Mouse (Mus musculus) cerebellum, postnatal 25 days (tissue): Measurements from ENCODE around the gene Pank3.
A peak's percentile ranks its signal among the peaks of the same experiment; 100 is the strongest.

Source experiments
- DNase-seq, 2 experiments: peaks; one replicate each; pipeline ENCODE4 v3.0.0; 2021; ENCODE audit warnings: mixed read lengths in 2 of 2

Pank3 gene

GRCm38 (mm10) chr11:35769188-35769745 is at the start of gene Pank3:
TSS of gene Pank3 (plus strand) at chr11:35769484.
- DNase-seq: peak; percentile 95 to 98

DNA sequence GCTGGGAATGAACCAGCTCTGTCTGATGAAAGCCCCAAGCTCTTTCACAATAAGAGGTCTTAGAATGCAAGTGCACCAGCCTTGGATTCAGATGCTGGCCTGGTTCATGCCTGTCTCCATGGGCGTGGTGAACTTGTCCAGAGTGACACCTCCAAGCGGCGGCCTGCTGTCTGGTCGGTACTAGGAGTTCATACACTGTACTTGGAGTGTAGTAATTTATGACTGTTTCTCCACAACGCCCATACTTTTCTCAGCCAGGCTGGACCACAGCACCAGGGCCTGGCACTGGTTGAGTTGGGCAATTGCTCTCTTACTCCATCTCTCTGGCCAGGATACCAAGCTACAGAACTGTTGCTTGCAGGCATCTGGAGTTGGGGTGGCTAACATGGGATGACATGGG is 45.4 kb upstream of the Pank3 start:
- DNase-seq: no peak

- no peak for DNase-seq
These were observed 42.9 kb upstream of the Pank3 start for GRCm38 (mm10) chr11:35726341-35726846.

DNA sequence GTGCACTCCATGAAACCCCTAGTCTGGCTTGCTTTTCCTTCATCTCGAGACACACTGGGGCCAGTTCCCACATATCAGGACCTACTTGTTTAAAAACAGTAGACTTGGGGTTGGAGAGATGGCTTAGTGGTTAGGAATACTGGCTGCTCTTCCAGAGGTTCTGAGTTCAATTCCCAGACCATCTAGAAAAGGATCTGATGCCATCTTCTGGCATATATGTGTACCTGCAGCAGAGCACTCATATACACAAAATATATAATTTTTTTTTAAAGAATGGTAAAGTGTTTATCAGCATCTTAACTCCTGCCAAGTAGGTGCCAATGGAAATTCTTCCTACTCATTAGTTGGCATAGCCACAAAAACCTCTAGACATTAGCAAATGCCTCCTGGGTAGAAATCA is 41.1 kb upstream of the Pank3 start:
- DNase-seq: no peak

DNA sequence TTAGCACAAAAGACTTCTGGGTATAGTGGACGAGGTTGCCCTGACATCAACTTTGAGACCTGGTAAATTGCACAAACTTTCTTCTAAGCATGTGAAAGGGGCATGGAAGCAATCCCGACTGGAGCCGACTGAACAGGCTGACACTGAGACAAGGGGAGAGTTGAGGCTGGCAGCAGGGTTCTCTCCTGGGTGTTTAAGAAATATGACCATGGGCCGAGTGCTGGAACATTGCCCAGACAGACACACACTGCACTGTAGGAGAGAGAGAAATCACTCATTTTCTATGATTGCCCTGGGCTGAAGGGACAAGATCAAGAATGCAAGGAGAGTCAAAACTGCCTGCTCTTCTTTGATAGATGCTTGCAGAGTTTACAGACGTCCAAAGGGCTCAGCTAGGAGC is 40.1 kb upstream of the Pank3 start:
- DNase-seq: no peak

GRCm38 (mm10) chr11:35732366-35732765 is 36.9 kb upstream of the Pank3 start:
- DNase-seq: no peak

DNA sequence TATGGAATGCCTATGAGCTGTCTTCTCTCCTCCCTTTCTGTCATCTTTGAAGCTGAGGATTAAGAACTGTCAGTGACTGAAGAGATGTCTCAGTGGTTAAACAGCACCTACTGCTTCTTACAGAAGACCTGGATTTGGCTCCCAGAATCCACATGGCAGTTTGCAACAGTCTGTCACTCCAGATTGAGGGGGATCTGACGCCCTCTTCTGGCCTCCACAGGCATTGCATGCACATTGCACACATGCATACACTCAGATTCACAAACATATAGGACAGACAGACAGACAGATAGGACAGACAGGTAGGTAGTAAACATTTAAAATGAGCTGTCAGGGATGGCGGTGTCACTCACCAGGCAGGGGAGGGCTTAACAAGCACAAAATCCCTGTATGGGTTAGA is 32.5 kb upstream of the Pank3 start:
- no peak for DNase-seq

DNA sequence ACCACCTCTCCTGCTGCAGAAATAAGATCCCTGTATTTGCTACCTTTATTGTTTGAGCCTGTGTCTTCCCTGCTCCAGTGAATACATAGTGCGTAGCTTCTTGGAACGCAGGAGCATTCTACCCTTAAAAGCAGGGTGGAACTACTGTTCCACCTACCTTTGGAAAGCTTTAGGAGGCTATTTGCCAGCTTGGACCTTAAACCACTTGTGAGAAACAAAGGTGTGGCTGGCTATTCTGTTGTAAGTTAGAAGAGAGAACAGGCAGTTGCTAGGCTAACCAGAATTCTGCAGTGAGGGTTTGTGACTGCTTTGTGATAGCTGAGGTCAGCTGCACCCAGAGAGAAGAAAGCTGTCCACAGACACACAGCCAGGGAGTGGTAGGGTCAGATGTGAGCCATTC is 32.0 kb upstream of the Pank3 start:
- no peak for DNase-seq

- DNase-seq: no peak
These were observed 31.2 kb upstream of the Pank3 start for GRCm38 (mm10) chr11:35738102-35738501.

GRCm38 (mm10) chr11:35743586-35743985 is 25.7 kb upstream of the Pank3 start:
- DNase-seq: peak; percentile 29 to 54

DNA sequence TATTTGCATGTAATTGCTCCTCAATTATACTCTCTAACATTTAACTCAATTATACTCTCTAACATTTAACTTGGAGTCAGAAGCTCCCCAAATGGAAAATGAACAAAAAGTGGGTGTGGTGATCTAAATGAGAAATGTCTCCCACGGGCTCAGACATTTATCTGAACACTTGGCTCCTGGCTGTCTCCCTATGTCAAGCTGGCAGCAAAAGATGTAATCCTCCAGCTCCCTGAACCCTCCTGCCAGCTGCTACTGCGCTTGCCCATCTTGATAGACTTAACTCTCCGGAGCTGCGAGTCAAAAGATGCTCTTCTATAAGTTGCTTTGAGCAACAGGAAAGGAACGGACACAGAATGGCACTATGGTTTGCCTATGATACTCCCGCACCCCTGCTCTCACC is 24.7 kb upstream of the Pank3 start:
- no peak for DNase-seq

- DNase-seq: no peak
These were observed 18.7 kb upstream of the Pank3 start for GRCm38 (mm10) chr11:35750578-35750977.

DNA sequence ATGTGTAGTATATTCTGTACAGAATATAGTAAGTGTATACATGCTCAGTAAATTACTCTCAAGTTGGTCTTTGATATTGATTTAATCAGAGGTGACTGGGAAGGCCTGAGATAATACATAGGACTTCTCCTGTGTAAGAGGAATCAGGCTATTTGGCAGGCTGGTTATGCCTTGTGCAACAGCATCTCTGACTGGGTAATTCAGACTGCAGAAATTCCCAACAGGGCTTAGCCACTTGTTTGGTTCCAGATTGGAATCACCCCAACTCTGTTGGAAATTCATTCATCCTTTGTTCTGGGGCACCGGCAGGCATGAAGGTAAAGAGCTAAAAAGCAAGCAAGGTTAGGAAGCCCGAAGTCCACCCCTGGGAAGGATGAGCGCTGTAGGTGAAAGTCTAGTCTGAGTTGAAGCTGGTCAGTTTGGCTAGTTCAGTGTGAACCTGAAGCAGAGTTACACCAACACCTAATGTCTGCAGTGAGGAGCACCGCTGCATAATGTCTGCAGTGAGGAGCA is 14.3 kb upstream of the Pank3 start:
- DNase-seq: no peak

DNA sequence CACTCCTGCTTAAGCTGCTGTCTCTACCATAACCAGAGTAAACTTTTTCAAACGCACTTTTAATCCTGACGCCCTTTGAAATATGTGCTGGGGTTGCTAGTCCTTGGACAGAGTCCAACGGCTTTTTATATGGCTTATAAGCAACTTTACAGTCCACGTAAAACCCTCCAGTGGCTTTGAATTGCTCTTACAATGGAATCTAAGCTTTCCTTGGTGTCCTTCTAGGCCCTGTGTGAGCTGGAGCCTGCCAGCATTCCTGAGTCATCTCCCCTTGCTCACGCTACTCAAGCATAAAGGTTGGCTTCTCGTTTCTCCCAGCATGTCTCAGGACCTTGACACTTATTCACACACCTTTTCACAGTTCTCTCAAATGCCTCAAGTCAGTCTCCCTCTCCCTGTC is 13.7 kb upstream of the Pank3 start:
- no peak for DNase-seq

GRCm38 (mm10) chr11:35756411-35757303 is 12.6 kb upstream of the Pank3 start:
- no peak for DNase-seq

DNA sequence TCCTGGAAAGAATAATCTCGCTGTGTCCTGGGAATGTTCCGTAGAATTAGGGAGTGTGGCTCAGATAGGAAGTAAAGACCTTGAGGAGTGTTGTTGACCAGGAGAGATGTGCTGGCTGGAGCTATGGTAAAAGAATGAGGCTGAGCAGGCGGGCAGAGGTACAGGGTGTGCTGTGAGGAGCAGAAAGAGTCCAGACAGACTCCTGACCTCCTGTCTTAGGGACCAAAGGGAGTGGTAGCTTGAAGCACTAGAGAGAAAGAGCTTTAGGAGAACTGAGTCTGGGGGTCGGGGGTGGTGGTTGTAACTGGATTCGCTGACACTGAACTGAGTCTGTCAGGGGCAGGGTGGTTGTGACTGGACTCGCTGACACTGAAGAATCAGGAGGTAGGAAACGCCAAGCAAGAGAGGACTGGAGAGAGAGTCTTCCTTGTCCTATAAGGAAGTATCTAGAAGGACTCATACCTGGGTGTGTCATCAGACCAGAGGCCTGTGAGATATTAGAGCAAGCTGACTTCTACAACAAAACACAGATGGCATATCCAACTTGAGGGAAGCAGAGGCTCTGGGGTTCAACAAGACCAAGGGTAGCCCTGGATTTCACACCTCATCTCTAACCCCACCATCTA is 9.2 kb upstream of the Pank3 start:
- DNase-seq: no peak

DNA sequence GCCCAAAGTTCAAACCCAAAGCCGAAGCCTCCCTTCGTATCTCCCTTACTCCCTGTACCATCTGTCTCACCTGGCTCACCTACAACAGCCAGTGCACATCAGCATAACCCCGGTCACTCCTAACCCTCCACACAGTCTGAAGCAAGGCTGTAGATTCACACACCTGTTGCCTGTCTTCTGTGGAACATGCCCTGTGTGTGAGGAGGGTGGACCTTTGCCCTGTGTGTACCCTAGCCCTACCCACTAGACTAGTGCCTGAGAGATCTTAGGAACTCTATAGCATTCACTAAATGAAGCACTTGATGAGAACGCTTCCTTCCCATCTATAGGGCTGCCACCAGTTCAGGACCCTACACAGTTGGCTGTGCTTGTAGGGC is 8.7 kb upstream of the Pank3 start:
- no peak for DNase-seq

GRCm38 (mm10) chr11:35766845-35767244 is 2.4 kb upstream of the Pank3 start:
- no peak for DNase-seq

- DNase-seq: peak in 1 of 2 experiments; percentile 86
These were observed 608 bp downstream of the Pank3 start for GRCm38 (mm10) chr11:35769746-35770437.

DNA sequence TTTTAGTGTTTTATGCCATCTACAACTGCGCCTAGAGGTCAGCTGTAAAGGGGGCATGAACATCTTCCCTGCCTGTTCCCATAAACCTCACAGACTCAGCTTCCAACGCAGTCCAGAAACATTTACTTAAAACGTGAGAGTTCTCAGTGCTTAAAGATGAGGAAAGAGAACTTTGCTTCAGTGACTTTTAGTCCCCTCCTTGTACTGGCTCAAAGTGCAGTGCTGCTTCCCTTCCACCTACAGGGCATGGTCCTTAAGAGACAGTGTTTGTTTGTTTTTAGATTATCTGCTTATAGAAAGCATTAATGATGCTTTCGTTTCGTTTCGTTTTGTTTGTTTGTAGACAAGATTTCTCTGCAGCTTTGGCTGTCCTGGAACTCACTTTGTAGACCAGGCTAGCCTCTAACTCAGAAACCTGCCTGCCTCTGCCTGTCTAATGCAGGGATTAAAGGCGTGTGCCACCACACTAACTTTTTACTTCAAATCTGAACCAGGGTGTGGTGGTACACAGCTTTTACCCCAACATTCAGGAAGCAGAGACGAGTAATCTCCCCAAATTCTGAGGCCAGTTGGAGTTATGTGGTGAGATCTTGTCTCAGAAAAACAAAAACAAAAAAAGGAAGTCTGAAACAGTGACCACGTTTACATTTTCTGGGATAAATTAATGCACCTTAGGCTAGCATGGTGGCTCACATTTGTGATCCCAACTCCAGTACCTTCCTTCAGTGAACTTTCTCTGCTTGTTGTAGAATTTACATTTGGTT is 1.6 kb downstream of the Pank3 start:
- no peak for DNase-seq

DNA sequence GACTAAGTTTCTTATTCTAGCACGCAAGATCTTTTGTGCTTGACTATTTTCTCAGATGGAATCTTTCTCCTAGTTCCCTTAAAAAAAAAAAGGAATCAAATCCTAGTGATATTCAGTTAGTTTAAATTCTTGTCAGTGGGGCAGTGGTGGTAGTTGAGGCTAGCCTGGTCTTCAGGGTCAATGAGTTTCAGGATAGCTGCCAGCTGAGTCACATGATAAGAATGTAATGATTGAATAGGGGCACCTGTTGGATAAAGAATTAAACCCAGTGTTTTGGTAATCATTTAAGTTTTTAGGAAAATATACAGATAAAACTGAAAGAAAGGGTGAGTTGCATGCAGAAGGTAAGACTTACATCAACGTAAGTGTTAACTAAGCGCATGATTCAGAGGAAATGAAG is 6.3 kb downstream of the Pank3 start:
- DNase-seq: no peak

- DNase-seq: no peak
These were observed 7.2 kb downstream of the Pank3 start for GRCm38 (mm10) chr11:35776452-35776851.
